Mouse (Mus musculus) lung, postnatal 0 days (tissue): Measurements from ENCODE around the gene Ccdc38.

Source experiments
- CTCF ChIP-seq: IDR thresholded peaks from 2 replicates; pipeline ENCODE4 v1.5.1; 2016; ENCODE audit warnings: antibody characterized with exemption, mild to moderate bottlenecking
- EP300 ChIP-seq: IDR thresholded peaks from 2 replicates; pipeline ENCODE4 v1.6.1; 2016; ENCODE audit warnings: antibody characterized with exemption, mild to moderate bottlenecking, control low read depth

- no peak for TF ChIP-seq CTCF
- TF ChIP-seq EP300, result no peak
These were observed 93.1 kb downstream of the Ccdc38 start for GRCm38 (mm10) chr10:93633563-93633962.
